Mouse (Mus musculus): ENCODE data around the gene Ooep. TPM values are rescaled to one million over a fixed set of nuclear protein-coding genes. Genes with fewer than 3 reads are reported as not detected.

Gene Ooep
- under 1 TPM in 1 of 2 experiments, not detected in 1; 0.20 TPM for total RNA-seq (2021)
- long read RNA-seq, experiment 1: 0 reads
- long read RNA-seq, experiment 2, partial matches to known transcripts: 0 of 1 reads
- long read RNA-seq, experiment 2, other reads (novel, unspliced or antisense): 0 of 1 reads

- peak in 1 of 2 experiments; percentile 11 for DNase-seq (ENCODE audit: low spot score in 2 of 2)
Measured at GRCm38 (mm10) chr9:78378113-78378785, at the start of gene Ooep. TSS of gene Ooep (minus strand) at chr9:78378725.

GRCm38 (mm10) chr9:78428185-78428584 is 49.7 kb upstream of the Ooep start:
- DNase-seq (ENCODE audit: low spot score in 2 of 2): no peak

- no peak for DNase-seq (ENCODE audit: low spot score in 2 of 2)
Measured at GRCm38 (mm10) chr9:78427362-78427781, 48.8 kb upstream of the Ooep start.

DNA sequence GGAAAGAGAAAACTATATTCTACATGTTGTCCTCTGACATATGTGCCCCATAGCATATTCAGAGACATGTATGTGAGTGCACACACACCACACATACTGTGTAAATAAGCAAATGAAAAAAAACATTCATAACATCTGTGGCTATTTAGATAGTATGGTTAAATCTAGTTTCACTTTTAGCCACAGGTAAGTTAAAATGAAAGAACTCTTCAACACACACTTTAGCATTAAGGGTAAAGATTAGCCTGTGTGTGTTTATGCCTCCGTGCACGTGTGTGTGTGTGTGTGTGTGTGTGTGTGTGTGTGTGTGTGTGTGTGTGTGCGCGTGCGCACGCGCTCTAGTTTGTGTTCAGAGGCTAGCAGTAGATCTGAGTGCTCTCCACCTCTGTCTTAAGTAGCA is 23.1 kb upstream of the Ooep start:
- DNase-seq (ENCODE audit: low spot score in 2 of 2): no peak

DNA sequence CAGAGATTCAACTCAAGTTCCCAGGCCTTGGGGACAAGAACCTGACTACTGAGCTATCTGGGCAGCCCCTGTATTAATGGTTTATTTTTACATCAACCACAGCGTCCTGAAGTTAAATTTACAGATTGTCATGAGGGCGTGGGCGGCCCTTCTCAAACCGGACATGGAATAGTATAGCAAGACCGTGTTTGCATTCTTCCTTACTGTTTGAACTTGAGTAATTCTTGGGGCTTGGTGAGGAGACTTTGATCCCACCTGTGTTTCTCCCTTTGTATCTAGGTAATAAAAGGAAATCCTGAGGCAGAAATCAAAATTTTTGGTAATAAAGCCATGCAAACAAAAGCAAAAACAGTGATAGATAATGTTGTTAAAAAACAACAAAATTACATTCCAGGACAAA is 22.0 kb upstream of the Ooep start:
- DNase-seq (ENCODE audit: low spot score in 2 of 2): no peak

- no peak for DNase-seq (ENCODE audit: low spot score in 2 of 2)
Measured at GRCm38 (mm10) chr9:78396517-78396916, 18.0 kb upstream of the Ooep start.

GRCm38 (mm10) chr9:78395630-78396351 is 17.3 kb upstream of the Ooep start, which contains the start of gene Ddx43:
TSS of gene Ddx43 (plus strand) at chr9:78395777.
- DNase-seq (ENCODE audit: low spot score in 2 of 2): peak; percentile 18 to 30

- DNase-seq (ENCODE audit: low spot score in 2 of 2): no peak
Measured at GRCm38 (mm10) chr9:78395244-78395629, 16.7 kb upstream of the Ooep start.

DNA sequence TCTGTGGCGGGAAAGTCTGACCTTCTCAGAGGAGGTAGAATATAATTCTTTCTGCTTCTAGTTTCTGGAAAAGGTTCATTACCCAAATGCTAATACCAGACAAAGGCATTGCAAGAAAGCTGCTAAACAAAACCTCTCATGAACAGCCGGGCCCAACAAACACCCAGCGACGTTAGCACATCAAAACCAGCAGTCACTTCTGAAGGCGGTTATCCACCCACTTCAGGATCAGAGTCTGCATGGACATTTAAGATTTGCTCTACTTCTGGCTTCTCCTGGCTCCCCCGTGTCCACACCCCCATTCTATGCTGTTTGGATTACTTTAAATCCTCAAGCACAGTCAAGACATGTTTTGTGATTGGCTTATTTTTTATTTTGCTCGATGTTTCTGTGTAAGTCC is 16.1 kb upstream of the Ooep start:
- no peak for DNase-seq (ENCODE audit: low spot score in 2 of 2)

- DNase-seq (ENCODE audit: low spot score in 2 of 2): no peak
Measured at GRCm38 (mm10) chr9:78393741-78394140, 15.2 kb upstream of the Ooep start.

DNA sequence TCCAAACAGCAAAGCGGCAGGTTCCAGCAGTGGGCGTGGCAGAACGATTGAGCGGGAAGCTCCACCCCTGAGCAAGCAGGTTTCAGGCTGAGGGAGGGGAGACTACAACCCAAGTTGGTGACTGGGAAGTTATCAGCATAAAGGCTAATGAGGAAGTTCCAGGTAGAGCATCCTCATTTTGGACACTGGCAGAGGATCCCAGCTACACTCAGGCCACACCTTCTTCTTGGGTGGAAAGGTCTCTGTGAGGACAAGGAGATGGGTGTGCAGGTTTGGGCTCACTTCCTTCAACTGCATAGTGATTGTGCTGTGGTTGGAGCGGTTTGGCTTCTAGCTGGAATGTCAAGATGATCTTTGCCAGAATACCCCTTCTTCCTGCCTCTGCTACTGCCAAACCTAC is 11.5 kb upstream of the Ooep start:
- DNase-seq (ENCODE audit: low spot score in 2 of 2): no peak

DNA sequence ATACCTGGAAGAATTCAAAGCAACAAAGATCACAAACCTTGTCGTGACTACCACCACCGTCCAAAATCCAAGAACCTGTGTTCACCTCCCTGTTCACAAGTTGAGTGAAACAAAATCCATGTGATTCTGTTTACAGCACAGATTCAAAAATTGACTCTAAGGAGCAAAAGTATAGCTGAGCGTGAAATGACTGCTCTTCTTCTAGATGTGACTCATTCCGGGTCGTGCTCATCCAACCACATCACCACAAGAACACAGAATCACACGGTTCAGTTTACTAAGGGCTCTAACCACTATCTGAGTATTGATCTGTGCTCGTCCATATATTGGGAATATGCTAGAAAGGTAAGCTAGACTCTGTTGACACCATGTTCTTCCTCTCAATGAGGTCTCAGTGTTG is 8.4 kb upstream of the Ooep start:
- no peak for DNase-seq (ENCODE audit: low spot score in 2 of 2)

- no peak for DNase-seq (ENCODE audit: low spot score in 2 of 2)
Measured at GRCm38 (mm10) chr9:78385893-78386292, 7.4 kb upstream of the Ooep start.

GRCm38 (mm10) chr9:78377546-78377945 is 979 bp downstream of the Ooep start:
- DNase-seq (ENCODE audit: low spot score in 2 of 2): no peak

DNA sequence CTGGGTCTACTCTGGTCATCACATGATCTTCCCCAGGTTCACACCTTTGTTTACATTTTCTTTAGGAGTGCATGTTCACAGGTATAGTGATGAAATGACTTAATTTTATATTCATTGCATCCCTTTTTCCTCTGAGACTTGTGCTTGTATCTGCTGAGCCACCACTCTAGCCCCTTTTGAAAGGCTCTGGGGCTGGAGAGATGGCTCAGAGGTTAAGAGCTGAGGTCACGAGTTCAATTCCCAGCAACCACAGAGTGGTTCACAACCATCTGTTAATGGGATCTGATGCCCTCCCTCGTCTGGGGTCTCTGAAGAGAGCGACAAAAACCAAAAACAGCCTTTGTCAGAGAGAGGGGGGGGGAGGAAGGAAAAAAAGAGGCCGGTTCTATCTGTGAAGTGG is 3.0 kb downstream of the Ooep start:
- no peak for DNase-seq (ENCODE audit: low spot score in 2 of 2)

DNA sequence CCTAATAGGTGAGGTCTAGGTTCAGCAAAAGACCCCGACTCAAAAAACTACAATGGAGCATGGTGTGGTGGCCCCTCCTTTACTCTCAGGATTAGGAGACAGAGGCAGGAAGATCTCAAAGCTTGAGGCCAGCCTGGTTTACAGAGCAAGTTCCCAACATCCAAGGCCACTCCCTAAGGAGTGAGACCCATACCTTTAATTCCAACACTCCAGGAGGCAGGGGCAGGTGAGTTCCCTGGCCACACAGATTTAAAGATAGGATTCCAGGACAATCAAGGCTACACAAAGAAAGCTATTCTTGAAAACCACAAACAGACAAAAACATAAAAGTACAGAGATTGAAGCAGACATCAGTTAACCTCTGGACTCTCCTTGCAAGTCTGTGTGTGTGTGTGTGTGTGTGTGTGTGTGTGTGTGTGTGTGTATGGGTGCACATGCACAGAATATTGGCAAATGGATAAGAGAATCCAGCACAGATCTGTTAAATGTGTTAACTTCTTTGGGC is 3.6 kb downstream of the Ooep start:
- no peak for DNase-seq (ENCODE audit: low spot score in 2 of 2)

DNA sequence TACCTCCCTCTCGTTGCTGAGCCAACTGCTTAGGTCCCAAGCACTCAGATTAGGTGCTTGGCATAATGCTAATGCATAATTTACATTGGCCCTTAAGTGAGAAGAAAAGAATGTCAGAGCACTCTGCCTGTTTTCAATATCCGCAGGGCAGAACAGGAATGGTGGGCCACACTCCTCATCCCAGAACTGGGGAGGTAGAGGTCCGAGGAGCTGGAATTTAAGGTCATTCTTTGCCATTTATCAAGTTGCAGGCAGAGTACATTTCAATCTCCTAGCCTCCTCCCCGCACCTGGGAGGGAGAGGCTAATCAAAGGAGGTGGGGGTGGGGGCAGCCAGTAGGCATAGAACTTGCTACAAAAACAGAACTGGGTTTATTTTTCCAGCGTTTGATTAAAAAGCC is 4.1 kb downstream of the Ooep start:
- DNase-seq (ENCODE audit: low spot score in 2 of 2): no peak

- DNase-seq (ENCODE audit: low spot score in 2 of 2): no peak
Measured at GRCm38 (mm10) chr9:78372827-78373504, 5.6 kb downstream of the Ooep start.

GRCm38 (mm10) chr9:78371441-78371840 is 7.1 kb downstream of the Ooep start:
- DNase-seq (ENCODE audit: low spot score in 2 of 2): no peak

DNA sequence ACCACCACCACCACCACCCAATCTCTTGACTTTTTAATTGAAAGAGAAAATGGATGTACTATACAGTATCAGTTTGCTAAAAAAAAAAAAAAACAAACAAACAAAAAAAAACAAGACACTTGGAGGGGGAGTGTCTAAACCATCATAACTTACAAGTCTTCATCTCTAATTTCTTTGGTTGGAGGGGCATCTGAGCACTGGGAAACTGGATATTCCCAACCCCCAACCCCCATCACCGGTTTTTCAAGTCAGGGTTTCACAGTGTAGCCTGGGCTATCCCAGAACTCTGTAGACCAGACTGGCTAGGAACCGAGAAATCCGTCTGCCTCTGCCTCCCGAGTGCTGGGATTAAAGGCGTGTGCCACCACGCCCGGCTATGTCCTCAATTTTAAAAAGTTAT is 8.7 kb downstream of the Ooep start:
- DNase-seq (ENCODE audit: low spot score in 2 of 2): no peak

- DNase-seq (ENCODE audit: low spot score in 2 of 2): no peak
Measured at GRCm38 (mm10) chr9:78369349-78369748, 9.2 kb downstream of the Ooep start.

Data from gastrocnemius, postnatal 4 days (tissue).